Mouse (Mus musculus): Measurements from ENCODE around the gene Gpr61. TPM values are rescaled to one million over a fixed set of nuclear protein-coding genes. Genes with fewer than 3 reads are reported as not detected.

The Gpr61 gene
- polyA plus RNA-seq, 1 experiment from 2014 or later = 0.18 TPM

DNA sequence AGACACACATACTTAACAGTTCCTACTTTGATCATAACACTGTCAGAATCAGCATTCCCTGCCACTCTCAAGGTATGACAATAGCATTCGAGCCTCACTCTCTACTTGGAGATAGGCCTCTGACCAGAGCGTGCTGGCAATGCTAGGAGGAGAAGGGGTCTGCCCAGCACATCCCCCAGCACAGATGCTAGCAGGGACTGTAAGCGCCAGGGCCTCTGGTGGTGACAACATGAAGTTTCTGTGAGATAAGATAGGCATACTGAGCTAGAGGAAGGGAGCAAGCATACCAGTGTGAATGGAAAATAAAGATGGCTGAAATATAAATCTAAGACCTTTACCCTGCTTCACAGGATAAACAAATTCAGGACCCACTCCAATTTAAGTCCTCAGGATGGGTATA, 49.4 kb downstream of the Gpr61 start:
- WGBS = 84% methylated on average over 3 of the region's 3 CpGs
- H3K27me3 ChIP-seq (ENCODE audit: control insufficient read depth, insufficient read depth, low read length) = no peaks in the 10 kb centered on the region
- peaks cover 43% of the 10 kb centered on the region for H3K36me3 ChIP-seq (ENCODE audit: control insufficient read depth, insufficient read depth, low read length)
- H3K9me3 ChIP-seq (ENCODE audit: control insufficient read depth, low read length) = no peaks in the 10 kb centered on the region
- no peak overlapping the region for H3K27ac ChIP-seq (ENCODE audit: low read depth, low read length)
- no peak overlapping the region for H3K9ac ChIP-seq (ENCODE audit: low read depth, low read length)
- H3K4me2 ChIP-seq (replicated peaks; ENCODE audit: low read depth, low read length) = no peak overlapping the region
- no peak for ATAC-seq (ENCODE audit: low FRiP score, low TSS enrichment)
- no peak overlapping the region for H3K4me3 ChIP-seq (ENCODE audit: low read length)
- H3K4me1 ChIP-seq (ENCODE audit: control insufficient read depth, insufficient read depth, low read length) = no peaks in the 10 kb centered on the region

DNA sequence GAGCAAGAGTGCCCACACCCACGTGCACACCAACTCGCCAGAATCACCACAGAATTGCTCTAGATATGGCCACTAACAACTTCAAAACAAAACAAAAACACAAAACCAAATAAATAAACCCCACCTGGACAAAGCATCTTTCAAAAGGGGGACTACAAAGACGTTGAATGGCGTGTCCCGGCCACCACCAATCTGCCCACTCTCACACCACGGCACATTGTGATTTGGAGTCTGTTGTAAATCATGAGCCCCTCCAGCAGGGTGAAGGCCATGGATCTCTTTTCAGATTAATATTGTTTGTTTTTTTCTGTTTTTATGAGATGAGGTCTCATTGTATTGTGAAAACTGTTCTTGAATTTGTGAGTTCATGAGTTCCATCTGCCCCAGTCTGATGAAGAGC, 52.6 kb downstream of the Gpr61 start:
- H3K4me1 ChIP-seq (ENCODE audit: control insufficient read depth, insufficient read depth, low read length) = no peaks in the 10 kb centered on the region
- H3K27ac ChIP-seq (ENCODE audit: low read depth, low read length) = no peak overlapping the region
- no peak overlapping the region for H3K9ac ChIP-seq (ENCODE audit: low read depth, low read length)
- no peak overlapping the region for H3K4me2 ChIP-seq (replicated peaks; ENCODE audit: low read depth, low read length)
- peaks cover 15% of the 10 kb centered on the region for H3K36me3 ChIP-seq (ENCODE audit: control insufficient read depth, insufficient read depth, low read length)
- no peaks in the 10 kb centered on the region for H3K9me3 ChIP-seq (ENCODE audit: control insufficient read depth, low read length)
- H3K4me3 ChIP-seq (ENCODE audit: low read length) = no peak overlapping the region
- WGBS = 84% methylated on average over 6 of the region's 6 CpGs
- H3K27me3 ChIP-seq (ENCODE audit: control insufficient read depth, insufficient read depth, low read length) = no peaks in the 10 kb centered on the region
- no peak for ATAC-seq (ENCODE audit: low FRiP score, low TSS enrichment)

GRCm38 (mm10) chr3:108101594-108101993, 53.1 kb downstream of the Gpr61 start:
- H3K27me3 ChIP-seq (ENCODE audit: control insufficient read depth, insufficient read depth, low read length) = no peaks in the 10 kb centered on the region
- H3K36me3 ChIP-seq (ENCODE audit: control insufficient read depth, insufficient read depth, low read length) = peaks cover 13% of the 10 kb centered on the region
- no peak overlapping the region for H3K4me2 ChIP-seq (replicated peaks; ENCODE audit: low read depth, low read length)
- no peak overlapping the region for H3K4me3 ChIP-seq (ENCODE audit: low read length)
- H3K9ac ChIP-seq (ENCODE audit: low read depth, low read length) = no peak overlapping the region
- WGBS = 55% methylated on average over 3 of the region's 3 CpGs
- no peaks in the 10 kb centered on the region for H3K9me3 ChIP-seq (ENCODE audit: control insufficient read depth, low read length)
- no peak overlapping the region for H3K27ac ChIP-seq (ENCODE audit: low read depth, low read length)
- no peaks in the 10 kb centered on the region for H3K4me1 ChIP-seq (ENCODE audit: control insufficient read depth, insufficient read depth, low read length)
- no peak for ATAC-seq (ENCODE audit: low FRiP score, low TSS enrichment)

Other genes starting within 250 kb of the Gpr61 start
- 18.6 and 22.6 TPM in 2 replicates for gene Gstm7, start 223.1 kb downstream of the Gpr61 start, polyA plus RNA-seq (2014; fragmentation: Nextera tagmentation; extraction: Ambion mirVana)
- 4.4 and 5.7 TPM in 2 replicates for gene Gstm6, start 211.1 kb downstream of the Gpr61 start, polyA plus RNA-seq (2014; fragmentation: Nextera tagmentation; extraction: Ambion mirVana)
- 0.16 TPM in 1 of 2 replicates, not detected in the other for gene Gstm3, start 185.6 kb downstream of the Gpr61 start, polyA plus RNA-seq (2014; fragmentation: Nextera tagmentation; extraction: Ambion mirVana)
- gene Gstm2, start 168.4 kb downstream of the Gpr61 start, polyA plus RNA-seq (2014; fragmentation: Nextera tagmentation; extraction: Ambion mirVana) = 76.2 and 79.8 TPM in 2 replicates
- gene Gstm1, start 136.9 kb downstream of the Gpr61 start, polyA plus RNA-seq (2014; fragmentation: Nextera tagmentation; extraction: Ambion mirVana) = 63.0 and 73.6 TPM in 2 replicates
- 17.2 and 18.4 TPM in 2 replicates for gene Gstm4, start 110.0 kb downstream of the Gpr61 start, polyA plus RNA-seq (2014; fragmentation: Nextera tagmentation; extraction: Ambion mirVana)
- gene Ampd2, start 68.2 kb downstream of the Gpr61 start, polyA plus RNA-seq (2014; fragmentation: Nextera tagmentation; extraction: Ambion mirVana) = 36.8 and 43.4 TPM in 2 replicates
- gene Gnat2, start 62.1 kb downstream of the Gpr61 start, polyA plus RNA-seq (2014; fragmentation: Nextera tagmentation; extraction: Ambion mirVana) = 1.5 and 2.1 TPM in 2 replicates
- 115 and 181 TPM in 2 replicates for gene Gnai3, start 8.7 kb downstream of the Gpr61 start, polyA plus RNA-seq (2014; fragmentation: Nextera tagmentation; extraction: Ambion mirVana)
- 3.0 and 3.7 TPM in 2 replicates for gene Amigo1, start 31.5 kb upstream of the Gpr61 start, polyA plus RNA-seq (2014; fragmentation: Nextera tagmentation; extraction: Ambion mirVana)
- 1.4 and 2.2 TPM in 2 replicates for gene Cyb561d1, start 46.3 kb upstream of the Gpr61 start, polyA plus RNA-seq (2014; fragmentation: Nextera tagmentation; extraction: Ambion mirVana)
- 16.9 and 21.9 TPM in 2 replicates for gene Atxn7l2, start 56.1 kb upstream of the Gpr61 start, polyA plus RNA-seq (2014; fragmentation: Nextera tagmentation; extraction: Ambion mirVana)
- gene Sypl2, start 71.8 kb upstream of the Gpr61 start, polyA plus RNA-seq (2014; fragmentation: Nextera tagmentation; extraction: Ambion mirVana) = 2.9 and 4.7 TPM in 2 replicates
- gene Psma5, start 102.0 kb upstream of the Gpr61 start, polyA plus RNA-seq (2014; fragmentation: Nextera tagmentation; extraction: Ambion mirVana) = 327 and 365 TPM in 2 replicates
- 10.0 and 17.8 TPM in 2 replicates for gene Sort1, start 129.2 kb upstream of the Gpr61 start, polyA plus RNA-seq (2014; fragmentation: Nextera tagmentation; extraction: Ambion mirVana)
- gene Mybphl, start 210.0 kb upstream of the Gpr61 start, polyA plus RNA-seq (2014; fragmentation: Nextera tagmentation; extraction: Ambion mirVana) = not detected in 2 replicates
- gene Psrc1, start 229.0 kb upstream of the Gpr61 start, polyA plus RNA-seq (2014; fragmentation: Nextera tagmentation; extraction: Ambion mirVana) = 48.9 and 51.4 TPM in 2 replicates